Mouse (Mus musculus) heart, adult 2 months (tissue): Measurements from ENCODE around the gene Gm11037.

Experiments
- CTCF ChIP-seq: fragments of 200-600 bp; IDR thresholded peaks from 2 replicates; pipeline ENCODE4 v1.8.1; 2022; ENCODE audit warnings: antibody characterized with exemption, mild to moderate bottlenecking, moderate library complexity
- POLR2A ChIP-seq: fragments of 200-500 bp; IDR thresholded peaks from 2 replicates; pipeline ENCODE4 v1.6.1; 2011; ENCODE audit warnings: mild to moderate bottlenecking, low read depth, low read length, control low read depth; ENCODE audit not compliant: insufficient read depth

- TF ChIP-seq POLR2A = no peak
- TF ChIP-seq CTCF = no peak
These were observed 20.7 kb downstream of the Gm11037 start for GRCm38 (mm10) chr2:131154036-131154435.
